Mouse (Mus musculus): ENCODE results near the gene Ankrd63. TPM values are rescaled to one million over a fixed set of nuclear protein-coding genes. Genes with fewer than 3 reads are reported as not detected.

Ankrd63 gene
- polyA plus RNA-seq (2015; fragmentation: Nextera tagmentation; extraction: Ambion mirVana): not detected in 2 replicates

GRCm38 (mm10) chr2:118703913-118704730, at the start of gene Ankrd63:
Gene Ankrd63 (minus strand): TSS chr2:118703963.
- peak within 1 kb of the TSS; percentile 70 for H3K4me2 ChIP-seq
- H3K27ac ChIP-seq (replicated peaks): no peak within 1 kb of the TSS
- peak within 1 kb of the TSS; percentile 39 for H3K4me3 ChIP-seq (replicated peaks)
- H3K9me3 ChIP-seq (replicated peaks): no peaks in the 10 kb centered on the region
- peaks cover 35% of the 10 kb centered on the region for H3K4me1 ChIP-seq
- peak within 1 kb of the TSS; percentile 31 for H3K9ac ChIP-seq (replicated peaks)
- no peaks in the 10 kb centered on the region for H3K36me3 ChIP-seq
- no peak for ATAC-seq (ENCODE audit: low FRiP score)
- WGBS: under 1% methylated on average over 49 of the region's 50 CpGs
- peaks cover 100% of the 10 kb centered on the region for H3K27me3 ChIP-seq (replicated peaks)

- Histone ChIP-seq H3K4me3 (replicated peaks) (no peak overlapping the region), H3K36me3 (no peaks in the 10 kb centered on the region; the same call in 1 of the 2 replicates), H3K27me3 (replicated peaks) (no peaks in the 10 kb centered on the region), H3K4me2 (no peak overlapping the region), H3K27ac (replicated peaks) (no peak overlapping the region), H3K4me1 (peaks cover 33% of the 10 kb centered on the region), H3K9me3 (replicated peaks) (no peaks in the 10 kb centered on the region), H3K9ac (replicated peaks) (no peak overlapping the region)
- 71% methylated on average over 4 of the region's 4 CpGs for WGBS
- ATAC-seq (ENCODE audit: low FRiP score): no peak
These were observed 49.0 kb upstream of the Ankrd63 start for GRCm38 (mm10) chr2:118752792-118753108.

- Histone ChIP-seq H3K4me1 (peaks cover 39% of the 10 kb centered on the region), H3K4me2 (no peak overlapping the region), H3K9ac (replicated peaks) (no peak overlapping the region), H3K36me3 (no peaks in the 10 kb centered on the region; the same call in 1 of the 2 replicates), H3K27ac (replicated peaks) (no peak overlapping the region), H3K27me3 (replicated peaks) (no peaks in the 10 kb centered on the region), H3K9me3 (replicated peaks) (no peaks in the 10 kb centered on the region), H3K4me3 (replicated peaks) (no peak overlapping the region)
- ATAC-seq (ENCODE audit: low FRiP score): no peak
- WGBS: 66% methylated on average over 16 of the region's 16 CpGs
These were observed 48.4 kb upstream of the Ankrd63 start for GRCm38 (mm10) chr2:118751896-118752791.

- no peaks in the 10 kb centered on the region for H3K9me3 ChIP-seq (replicated peaks)
- no peaks in the 10 kb centered on the region; the same call in 1 of the 2 replicates for H3K36me3 ChIP-seq
- no peak for ATAC-seq (ENCODE audit: low FRiP score)
- WGBS: 66% methylated on average over 8 of the region's 8 CpGs
- H3K9ac ChIP-seq (replicated peaks): no peak overlapping the region
- H3K27ac ChIP-seq (replicated peaks): 0 out of 2 replicates have a peak overlapping the region, but pooled peaks have one; percentile 23
- H3K27me3 ChIP-seq (replicated peaks): no peaks in the 10 kb centered on the region
- peaks cover 46% of the 10 kb centered on the region for H3K4me1 ChIP-seq
- H3K4me2 ChIP-seq: peak overlapping the region; percentile 26; the same call in 1 of the 2 replicates
- H3K4me3 ChIP-seq (replicated peaks): no peak overlapping the region
These were observed 46.7 kb upstream of the Ankrd63 start for GRCm38 (mm10) chr2:118750476-118750875.

- no peak for ATAC-seq (ENCODE audit: low FRiP score)
- H3K9ac ChIP-seq (replicated peaks): peak overlapping the region; percentile 15; the same call in 1 of the 2 replicates
- 0 out of 2 replicates have a peak, but pooled peaks cover 5% of the 10 kb centered on the region for H3K27me3 ChIP-seq (replicated peaks)
- no peaks in the 10 kb centered on the region for H3K9me3 ChIP-seq (replicated peaks)
- H3K27ac ChIP-seq (replicated peaks): peak overlapping the region; percentile 30; the same call in 1 of the 2 replicates
- 21% methylated on average over 10 of the region's 10 CpGs for WGBS
- peaks cover 56% of the 10 kb centered on the region for H3K4me1 ChIP-seq
- no peak overlapping the region for H3K4me3 ChIP-seq (replicated peaks)
- H3K36me3 ChIP-seq: no peaks in the 10 kb centered on the region; the same call in 1 of the 2 replicates
- H3K4me2 ChIP-seq: peak overlapping the region; percentile 26
These were observed 45.6 kb upstream of the Ankrd63 start for GRCm38 (mm10) chr2:118749341-118749884.

- Histone ChIP-seq H3K27ac (replicated peaks) (no peak overlapping the region; the same call in 1 of the 2 replicates), H3K27me3 (replicated peaks) (peaks cover 12% of the 10 kb centered on the region; the same call in 1 of the 2 replicates), H3K4me3 (replicated peaks) (peak overlapping the region; percentile 62), H3K9ac (replicated peaks) (peak overlapping the region; percentile 71), H3K9me3 (replicated peaks) (no peaks in the 10 kb centered on the region), H3K36me3 (no peaks in the 10 kb centered on the region; the same call in 1 of the 2 replicates), H3K4me1 (peaks cover 65% of the 10 kb centered on the region), H3K4me2 (peak overlapping the region; percentile 89)
- 34% methylated on average over 10 of the region's 10 CpGs for whole genome bisulfite sequencing
- no peak for ATAC-seq (ENCODE audit: low FRiP score)
These were observed 43.7 kb upstream of the Ankrd63 start for GRCm38 (mm10) chr2:118747301-118747960.

- Histone ChIP-seq H3K4me1 (peaks cover 64% of the 10 kb centered on the region), H3K36me3 (no peaks in the 10 kb centered on the region; the same call in 1 of the 2 replicates), H3K9me3 (replicated peaks) (no peaks in the 10 kb centered on the region), H3K4me3 (replicated peaks) (peak overlapping the region; percentile 62), H3K4me2 (peak overlapping the region; percentile 89), H3K27me3 (replicated peaks) (peaks cover 14% of the 10 kb centered on the region; the same call in 1 of the 2 replicates), H3K9ac (replicated peaks) (peak overlapping the region; percentile 71), H3K27ac (replicated peaks) (peak overlapping the region; percentile 64)
- ATAC-seq (ENCODE audit: low FRiP score): peak; percentile 70
- under 1% methylated on average over 89 of the region's 113 CpGs for WGBS
These were observed 42.4 kb upstream of the Ankrd63 start for GRCm38 (mm10) chr2:118745915-118746901.

- Histone ChIP-seq H3K4me3 (replicated peaks) (peak within 1 kb of the TSS; percentile 62), H3K27ac (replicated peaks) (peak within 1 kb of the TSS; percentile 64), H3K9ac (replicated peaks) (peak within 1 kb of the TSS; percentile 71), H3K4me1 (peaks cover 60% of the 10 kb centered on the region), H3K36me3 (no peaks in the 10 kb centered on the region; the same call in 1 of the 2 replicates), H3K4me2 (peak within 1 kb of the TSS; percentile 89), H3K27me3 (replicated peaks) (peaks cover 14% of the 10 kb centered on the region; the same call in 1 of the 2 replicates), H3K9me3 (replicated peaks) (no peaks in the 10 kb centered on the region)
- ATAC-seq (ENCODE audit: low FRiP score): peak; percentile 91
- under 1% methylated on average over 40 of the region's 57 CpGs for WGBS
These were observed 41.6 kb upstream of the Ankrd63 start, which contains the start of gene Inafm2 for GRCm38 (mm10) chr2:118745232-118745884. Gene Inafm2 (plus strand): TSS chr2:118745758.

GRCm38 (mm10) chr2:118744621-118745020, 40.9 kb upstream of the Ankrd63 start:
- peak overlapping the region; percentile 89 for H3K4me2 ChIP-seq
- WGBS: 6% methylated on average over 7 of the region's 7 CpGs
- H3K9me3 ChIP-seq (replicated peaks): no peaks in the 10 kb centered on the region
- peaks cover 14% of the 10 kb centered on the region; the same call in 1 of the 2 replicates for H3K27me3 ChIP-seq (replicated peaks)
- H3K36me3 ChIP-seq: no peaks in the 10 kb centered on the region
- H3K9ac ChIP-seq (replicated peaks): no peak overlapping the region
- no peak for ATAC-seq (ENCODE audit: low FRiP score)
- H3K4me1 ChIP-seq: peaks cover 53% of the 10 kb centered on the region
- H3K4me3 ChIP-seq (replicated peaks): peak overlapping the region; percentile 62
- no peak overlapping the region for H3K27ac ChIP-seq (replicated peaks)

Measured in neural tube, embryonic 15.5 days (tissue).